Mouse (Mus musculus): ENCODE measurements at regions not wholly inside any gene's neighbourhood (a gene's known extent, or its start where the extent isn't known, plus 50 kb on each side); places are given as distances from the start of the nearest gene placed in this dataset.

DNA sequence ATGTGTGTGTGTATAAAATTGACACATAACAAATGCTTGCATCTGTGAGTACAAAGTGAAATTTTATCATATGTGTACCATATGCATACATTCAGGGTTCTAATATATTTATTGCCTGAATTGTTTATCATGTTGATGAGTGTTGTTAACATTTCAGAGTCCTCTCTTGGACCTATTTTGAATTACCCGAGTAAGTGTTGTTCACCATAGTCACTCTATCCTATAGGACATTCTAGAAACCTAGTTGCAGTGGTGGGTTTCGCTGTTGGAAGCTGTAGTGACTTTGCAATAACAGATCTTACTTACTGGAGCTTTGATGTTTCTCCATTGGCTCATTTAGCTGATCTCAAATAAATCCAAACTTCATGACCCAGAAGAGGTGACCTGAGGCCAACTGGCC is 727.9 kb upstream of the Lrrc6 start:
- TF ChIP-seq POLR2A (IDR thresholded peaks at IDR 0.05; ENCODE audit: borderline replicate concordance, low read depth, low read length) (no peak), CTCF (IDR thresholded peaks at IDR 0.05; ENCODE audit: low read depth, low read length) (no peak)
- H3K4me1 ChIP-seq (ENCODE audit: control insufficient read depth, insufficient read depth, low read length): no peaks in the 10 kb centered on the region
- no peak overlapping the region for H3K27ac ChIP-seq (ENCODE audit: insufficient read depth, low read depth, low read length)
- H3K4me3 ChIP-seq (ENCODE audit: insufficient read depth, low read length): no peak overlapping the region

DNA sequence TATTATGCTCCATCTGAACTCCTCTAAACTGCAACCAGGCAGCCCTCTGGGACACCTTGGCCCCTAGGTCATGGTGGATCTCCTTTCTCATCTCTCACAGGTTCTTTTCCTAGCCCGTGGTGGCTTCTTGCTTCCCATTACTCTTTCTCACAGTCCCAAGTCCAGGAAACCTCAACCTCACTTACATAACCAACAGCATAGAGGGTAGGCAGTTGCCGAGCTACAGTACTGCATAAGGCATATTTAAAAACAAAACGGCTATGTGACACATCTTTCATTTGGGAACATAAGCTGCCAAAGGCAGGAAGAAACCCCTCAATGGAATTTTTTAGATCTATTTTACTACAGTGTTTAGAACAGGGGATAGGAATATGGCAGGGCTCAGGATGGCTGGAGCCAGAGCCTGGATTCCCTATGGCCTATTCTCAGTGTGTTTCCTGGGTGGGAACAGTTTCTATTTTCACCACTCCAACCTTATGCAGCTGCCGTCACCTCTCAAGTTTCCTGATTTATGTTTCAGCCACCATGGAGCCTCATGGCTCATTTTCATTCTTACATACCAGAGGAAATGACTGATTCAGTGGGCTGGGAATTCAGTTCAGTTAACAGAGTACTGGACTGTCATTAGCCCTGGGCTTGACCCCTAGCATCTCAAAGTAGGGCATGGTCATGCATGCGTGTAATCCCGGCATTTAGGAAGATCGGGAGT is 726.9 kb upstream of the Lrrc6 start:
- H3K4me1 ChIP-seq (ENCODE audit: control insufficient read depth, insufficient read depth, low read length): 0 out of 2 replicates have a peak, but pooled peaks cover 2% of the 10 kb centered on the region
- no peak overlapping the region for H3K4me3 ChIP-seq (ENCODE audit: insufficient read depth, low read length)
- no peak overlapping the region for H3K27ac ChIP-seq (ENCODE audit: insufficient read depth, low read depth, low read length)
- TF ChIP-seq POLR2A (IDR thresholded peaks at IDR 0.05; ENCODE audit: borderline replicate concordance, low read depth, low read length): no peak
- TF ChIP-seq CTCF (IDR thresholded peaks at IDR 0.05; ENCODE audit: low read depth, low read length): no peak

DNA sequence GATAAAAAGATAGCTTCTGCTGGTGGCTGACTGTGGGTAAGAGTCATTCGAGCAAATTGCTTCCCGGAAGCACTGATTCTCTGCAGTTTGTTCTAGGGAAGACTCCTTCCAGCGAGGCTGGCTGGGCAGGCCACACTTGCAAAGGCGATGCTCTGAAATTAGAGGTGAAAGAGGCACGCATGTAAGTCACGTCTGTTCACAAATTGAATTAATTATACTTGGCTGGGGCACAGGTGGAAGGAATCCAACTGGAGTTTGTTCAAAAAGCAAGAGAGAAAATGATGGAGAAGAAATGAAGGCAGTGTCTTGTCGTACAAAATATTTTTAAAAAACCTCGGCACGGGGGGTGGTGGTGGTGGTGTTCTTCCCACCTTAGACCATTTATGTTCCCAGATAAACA is 726.2 kb upstream of the Lrrc6 start:
- no peak overlapping the region for H3K27ac ChIP-seq (ENCODE audit: insufficient read depth, low read depth, low read length)
- H3K4me1 ChIP-seq (ENCODE audit: control insufficient read depth, insufficient read depth, low read length): peaks cover 4% of the 10 kb centered on the region; the same call in 1 of the 2 replicates
- H3K4me3 ChIP-seq (ENCODE audit: insufficient read depth, low read length): no peak overlapping the region
- TF ChIP-seq CTCF (IDR thresholded peaks at IDR 0.05; ENCODE audit: low read depth, low read length): no peak
- TF ChIP-seq POLR2A (IDR thresholded peaks at IDR 0.05; ENCODE audit: borderline replicate concordance, low read depth, low read length): no peak
